16 mouse cellular contexts compared by ENCODE assay signal in the genomic region with DNA sequence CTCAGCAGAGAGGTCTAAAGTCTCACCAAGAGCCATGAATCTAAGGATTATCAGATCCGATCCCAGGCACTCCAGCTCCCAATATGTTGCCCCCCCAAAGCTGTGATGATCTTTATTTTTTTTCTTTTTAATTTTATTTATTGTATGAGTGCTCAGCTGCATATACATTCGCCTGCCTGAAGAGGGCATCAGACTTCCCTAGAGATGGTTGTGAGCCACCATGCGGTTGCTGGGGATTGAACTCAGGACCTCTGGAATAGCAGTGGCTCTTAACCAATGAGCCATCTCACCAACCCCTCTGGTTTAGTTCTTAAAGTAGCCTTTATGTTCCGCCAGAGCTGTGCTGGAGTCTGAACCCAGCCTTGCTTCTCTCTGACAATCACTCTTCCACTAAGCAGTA. TPM values are rescaled to one million over a fixed set of nuclear protein-coding genes. Genes with fewer than 3 reads are reported as not detected.
DNase-seq lines count a peak whose midpoint lies in the region; ATAC-seq and TF ChIP-seq lines count a peak whose summit lies in the region.
"Had no signal": no experiment of that assay in that cellular context is flagged by ENCODE, and none has a peak within 500 bp of the region (broad histone marks: within the 10 kb centered on the region; RNA-seq: fewer than 3 reads in every experiment).

No protein-coding gene starts in this region.

- no peak for DNase-seq in heart, postnatal 10 days
- no peak for DNase-seq in liver, adult 2 months (ENCODE audit: extremely low read depth, low read depth, low spot score)
- peak; percentile 27 for DNase-seq in A20 (ENCODE audit: low read depth, low spot score)
- peak; percentile 57 for DNase-seq in ZHBTc4 (ENCODE audit: low read depth, low spot score)
- DNase-seq in right cerebral cortex, postnatal 36 days (ENCODE audit: low spot score in 2 of 2): no peak
- DNase-seq: gastrocnemius, postnatal 36 days; right cerebral cortex, postnatal 25 days had no signal

- no peak for ATAC-seq in heart, embryonic 14.5 days (ENCODE audit: insufficient number of reproducible peaks, insufficient read depth, low FRiP score, low read depth)
- ATAC-seq in liver, embryonic 12.5 days: no peak
- no peak for ATAC-seq in megakaryocyte, adult 5-6 weeks (ENCODE audit: poor library complexity, severe bottlenecking)

- H3K79me2 ChIP-seq in liver, adult 2 months (ENCODE audit: control insufficient read depth, insufficient read depth, low read length): no peaks in the 10 kb centered on the region

- H3K27ac ChIP-seq in heart, embryonic 14.5 days (replicated peaks in 1 of 2; ENCODE audit: control insufficient read depth in 1 of 2, insufficient read depth in 1 of 2, low read depth in 2 of 2, low read length in 2 of 2): peak overlapping the region; percentile 83 to 89
- no peak overlapping the region for H3K27ac ChIP-seq in liver, adult 2 months (replicated peaks; ENCODE audit: insufficient read depth, low read depth, low read length)
- H3K27ac ChIP-seq in liver, embryonic 12.5 days: no peak overlapping the region
- H3K27ac ChIP-seq: embryonic facial prominence, embryonic 12.5 days had no signal

- peaks cover 55% of the 10 kb centered on the region for H3K36me3 ChIP-seq in heart, embryonic 14.5 days (ENCODE audit: control insufficient read depth, insufficient read depth, low read length)
- no peaks in the 10 kb centered on the region for H3K36me3 ChIP-seq in liver, adult 2 months (ENCODE audit: control insufficient read depth, insufficient read depth, low read length)
- H3K36me3 ChIP-seq in liver, embryonic 12.5 days: peaks cover 29% of the 10 kb centered on the region

- peak; percentile 22; the same call in 1 of the 2 replicates for TF ChIP-seq CTCF in liver, adult 2 months (IDR thresholded peaks at IDR 0.05; ENCODE audit: low read depth, low read length)

- intact Hi-C loops in heart, postnatal 10 days (cut with DNase I): no loop called here

- H3K9me3 ChIP-seq in heart, embryonic 14.5 days (ENCODE audit: control insufficient read depth, low read length): no peaks in the 10 kb centered on the region
- H3K9me3 ChIP-seq in liver, embryonic 12.5 days (replicated peaks): no peaks in the 10 kb centered on the region
- H3K9me3 ChIP-seq: embryonic facial prominence, embryonic 12.5 days; forebrain, embryonic 12.5 days had no signal

- peaks cover 34 to 67% of the 10 kb centered on the region in 2 experiments for H3K4me1 ChIP-seq in heart, embryonic 14.5 days (ENCODE audit: control insufficient read depth in 2 of 2, insufficient read depth in 2 of 2, low read length in 2 of 2)
- no peaks in the 10 kb centered on the region for H3K4me1 ChIP-seq in liver, adult 2 months (ENCODE audit: control insufficient read depth, insufficient read depth, low read length)
- H3K4me1 ChIP-seq in liver, embryonic 12.5 days: peaks cover 7% of the 10 kb centered on the region

- no peak for TF ChIP-seq POLR2A in liver, adult 2 months (IDR thresholded peaks at IDR 0.05; ENCODE audit: extremely low read depth, insufficient read depth, low read length)

- no peak overlapping the region for H3K4me2 ChIP-seq in heart, embryonic 14.5 days (ENCODE audit: low read length)
- no peak overlapping the region for H3K4me2 ChIP-seq in liver, embryonic 12.5 days
- H3K4me2 ChIP-seq: embryonic facial prominence, embryonic 12.5 days; forebrain, embryonic 12.5 days had no signal

- no peak overlapping the region for H3K9ac ChIP-seq in heart, embryonic 14.5 days (ENCODE audit: low read length)
- no peak overlapping the region for H3K9ac ChIP-seq in liver, adult 2 months (ENCODE audit: low read depth, low read length)
- no peak overlapping the region for H3K9ac ChIP-seq in liver, embryonic 12.5 days
- H3K9ac ChIP-seq: embryonic facial prominence, embryonic 12.5 days; forebrain, embryonic 12.5 days had no signal

- H3K4me3 ChIP-seq in heart, embryonic 14.5 days (ENCODE audit: control insufficient read depth in 1 of 2, insufficient read depth in 1 of 2, low read depth in 1 of 2, low read length in 2 of 2): no peak overlapping the region
- no peak overlapping the region for H3K4me3 ChIP-seq in liver, adult 2 months (ENCODE audit: insufficient read depth, low read depth, low read length)
- H3K4me3 ChIP-seq in liver, embryonic 12.5 days: no peak overlapping the region
- H3K4me3 ChIP-seq: embryonic facial prominence, embryonic 12.5 days; forebrain, embryonic 12.5 days had no signal

- no peaks in the 10 kb centered on the region for H3K27me3 ChIP-seq in heart, embryonic 14.5 days (ENCODE audit: control insufficient read depth, insufficient read depth, low read length)
- H3K27me3 ChIP-seq in liver, adult 2 months (ENCODE audit: control insufficient read depth, insufficient read depth, low read length): no peaks in the 10 kb centered on the region
- H3K27me3 ChIP-seq in liver, embryonic 12.5 days (replicated peaks): no peaks in the 10 kb centered on the region
- H3K27me3 ChIP-seq: embryonic facial prominence, embryonic 12.5 days; forebrain, embryonic 12.5 days had no signal

- WGBS in heart, embryonic 14.5 days: 75% methylated on average over 4 of the region's 4 CpGs
- WGBS in liver, adult 2 months: 82% methylated on average over 4 of the region's 4 CpGs
- 49% methylated on average over 4 of the region's 4 CpGs for WGBS in liver, embryonic 12.5 days (ENCODE audit: insufficient replicate concordance)

RNA-seq across cellular contexts. Expression of a gene that starts 25.3 kb away (rescaled TPM):
- 4.1 and 5.0 TPM in 2 replicates for polyA plus RNA-seq in heart, embryonic 14.5 days (2014; fragmentation: Nextera tagmentation; extraction: Ambion mirVana)
- total RNA-seq in heart, postnatal 10 days (2021): 10 to 100 TPM; 33.3 to 34.6 TPM
- 1.0 and 2.6 TPM in 2 replicates for total RNA-seq in liver, adult 2 months (2014; rRNA removed)
- 1.1 and 1.5 TPM in 2 replicates for polyA plus RNA-seq in liver, adult 2 months (2012; rRNA removed)
- 3.4 TPM in 2 replicates for polyA plus RNA-seq in liver, embryonic 12.5 days (2016; fragmentation: Nextera tagmentation; extraction: Ambion mirVana)
- 1.1 and 1.3 TPM in 2 replicates for total RNA-seq in megakaryocyte, adult 5-6 weeks (2015)
- total RNA-seq in megakaryocyte, adult 5-6 weeks (2017): 1.6 and 1.7 TPM in 2 replicates

RNA-seq across cellular contexts. Expression of a gene that starts 33.1 kb away (rescaled TPM):
- polyA plus RNA-seq in heart, embryonic 14.5 days (2014; fragmentation: Nextera tagmentation; extraction: Ambion mirVana): not detected in 2 replicates
- total RNA-seq in heart, postnatal 10 days (2021): not detected
- not detected in 2 replicates for total RNA-seq in liver, adult 2 months (2014; rRNA removed)
- not detected in 2 replicates for polyA plus RNA-seq in liver, adult 2 months (2012; rRNA removed)
- 0.29 TPM in 1 of 2 replicates, not detected in the other for polyA plus RNA-seq in liver, embryonic 12.5 days (2016; fragmentation: Nextera tagmentation; extraction: Ambion mirVana)
- total RNA-seq in megakaryocyte, adult 5-6 weeks (2015): not detected in 2 replicates
- not detected in 2 replicates for total RNA-seq in megakaryocyte, adult 5-6 weeks (2017)
- total RNA-seq: gastrocnemius, postnatal 36 days; left cerebral cortex, adult 8-10 months had no signal
- polyA plus RNA-seq: brain, embryonic 14.5 days; embryonic facial prominence, embryonic 12.5 days; forebrain, embryonic 12.5 days; liver, embryonic 16.5 days; testis, adult 2 months had no signal

RNA-seq across cellular contexts. Expression of a gene that starts 46.8 kb away (rescaled TPM):
- polyA plus RNA-seq in heart, embryonic 14.5 days (2014; fragmentation: Nextera tagmentation; extraction: Ambion mirVana): 35.9 and 36.8 TPM in 2 replicates
- 10 to 100 TPM in 1 of 2 experiments, 1 to 10 TPM in 1; 7.7 to 10.5 TPM for total RNA-seq in heart, postnatal 10 days (2021)
- total RNA-seq in liver, adult 2 months (2014; rRNA removed): 1.0 TPM in 2 replicates
- 0.10 and 0.49 TPM in 2 replicates for polyA plus RNA-seq in liver, adult 2 months (2012; rRNA removed)
- polyA plus RNA-seq in liver, embryonic 12.5 days (2016; fragmentation: Nextera tagmentation; extraction: Ambion mirVana): 38.7 TPM in 2 replicates
- total RNA-seq in megakaryocyte, adult 5-6 weeks (2015): 13.3 and 14.6 TPM in 2 replicates
- total RNA-seq in megakaryocyte, adult 5-6 weeks (2017): 36.4 and 47.0 TPM in 2 replicates

Comparison
In these comparisons a context has a peak if more than half of its experiments do, and no peak if none do; other contexts are left out.
1. H3K27ac ChIP-seq: peak in heart, embryonic 14.5 days (2 of 2); none in liver, adult 2 months (single experiment) and liver, embryonic 12.5 days (single experiment).
2. DNase-seq: peak in A20 (single experiment) and ZHBTc4 (single experiment); none in heart, postnatal 10 days (0 of 2), liver, adult 2 months (single experiment) and right cerebral cortex, postnatal 36 days (0 of 2).